Mouse (Mus musculus): ENCODE measurements around the gene Higd1a. TPM values are rescaled to one million over a fixed set of nuclear protein-coding genes. Genes with fewer than 3 reads are reported as not detected.

Higd1a gene
- 10 to 100 TPM; 28.5 to 29.6 TPM for total RNA-seq (2023)

DNA sequence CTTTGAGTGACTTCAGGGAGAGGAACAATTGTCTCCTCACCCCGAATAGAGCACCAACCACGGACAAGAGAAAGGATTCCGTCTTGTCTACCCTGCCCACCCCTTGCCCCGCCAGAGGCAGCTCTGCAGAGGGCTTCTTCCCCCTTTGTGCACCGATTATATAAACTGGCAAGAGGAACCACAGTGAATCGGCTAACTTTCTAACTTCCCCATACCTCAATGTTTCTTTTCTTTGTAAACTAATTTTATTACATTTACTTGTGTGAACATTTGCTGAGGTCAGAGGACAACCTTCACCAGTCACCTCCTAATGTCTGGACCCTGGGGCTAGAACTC, at the start of gene Higd1a:
TSS of gene Higd1a (minus strand) at position 210 of the 336 bp plus-strand sequence.

DNA sequence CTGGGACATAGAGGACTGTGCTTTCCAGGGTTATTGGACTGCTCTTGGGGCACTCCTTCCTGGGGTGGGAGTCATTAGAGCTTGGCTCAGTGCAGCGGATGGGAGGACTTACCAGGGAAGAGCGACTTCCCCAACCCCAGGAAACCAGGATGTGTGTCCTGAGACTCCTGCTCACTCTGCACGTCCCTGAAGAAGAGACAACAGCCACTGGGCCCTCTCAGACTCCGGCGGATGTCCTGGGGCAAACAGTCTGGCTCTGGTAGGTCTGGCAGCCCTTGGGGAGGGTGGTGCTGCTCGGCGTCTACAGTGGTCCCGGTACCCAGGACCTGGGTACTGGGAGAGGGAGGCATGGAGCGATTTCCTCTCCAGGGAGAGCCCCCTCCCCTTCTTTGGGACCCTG, 40.1 kb upstream of the Higd1a start, which contains the start of gene Ackr2:
TSS of gene Ackr2 (plus strand) at position 111 of the 400 bp plus-strand sequence.

DNA sequence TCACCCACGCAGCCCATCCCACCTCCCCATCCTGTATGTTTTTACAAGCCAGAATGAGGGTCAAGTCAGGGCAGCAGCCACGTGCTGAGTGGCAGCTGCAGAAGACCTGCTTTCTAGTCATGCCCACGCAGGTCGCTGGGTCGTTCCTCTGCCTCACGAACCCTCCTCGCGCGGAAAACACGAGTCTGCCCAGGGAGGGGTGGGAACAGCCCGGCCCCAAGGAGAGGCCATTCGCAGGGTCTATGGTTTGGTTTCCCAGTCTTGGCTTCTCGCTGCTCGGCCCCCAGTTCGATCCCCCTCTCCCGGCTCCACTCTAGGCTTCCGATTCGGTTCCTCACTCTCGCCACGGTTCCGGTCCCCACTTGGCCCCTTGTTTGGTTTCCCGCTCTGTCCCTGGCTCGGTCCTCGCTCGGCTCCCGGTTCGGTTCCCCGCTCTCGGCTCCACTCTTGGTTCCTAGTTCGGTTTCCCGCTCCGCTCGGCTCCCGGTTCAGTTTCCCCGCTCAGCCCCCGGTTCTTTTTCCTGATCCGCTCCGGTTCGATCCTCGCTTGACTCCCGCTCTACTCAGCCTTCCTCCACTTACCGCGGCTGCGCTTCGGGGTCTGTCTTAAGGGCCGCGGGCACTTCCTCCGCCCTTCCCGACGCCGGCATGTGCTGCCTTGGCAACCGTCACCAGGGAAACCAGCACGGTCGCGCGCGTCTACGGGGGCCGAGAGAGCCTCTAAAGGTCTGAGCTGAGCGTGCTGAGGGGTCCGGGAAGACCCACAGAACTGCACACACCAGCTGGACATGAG, 19.1 kb downstream of the Higd1a start, which contains the start of gene Ccdc13:
TSS of gene Ccdc13 (minus strand) at position 633 of the 793 bp plus-strand sequence.

Other genes starting within 250 kb of the Higd1a start
- gene Lyzl4, start 216.3 kb downstream of the Higd1a start, total RNA-seq (2023), result not detected
- gene Vipr1, start 215.6 kb downstream of the Higd1a start, total RNA-seq (2023), result 1 to 10 TPM in 1 of 2 experiments, under 1 TPM in 1; 0.42 to 1.7 TPM
- gene Sec22c, start 152.9 kb downstream of the Higd1a start, total RNA-seq (2023), result 10 to 100 TPM; 27.3 to 30.4 TPM
- 10 to 100 TPM; 21.7 to 27.0 TPM for gene Ss18l2, start 148.0 kb downstream of the Higd1a start, total RNA-seq (2023)
- 100 to 1,000 TPM; 140 to 158 TPM for gene Nktr, start 139.2 kb downstream of the Higd1a start, total RNA-seq (2023)
- under 1 TPM; 0.15 to 0.40 TPM for gene Zfp651, start 99.0 kb downstream of the Higd1a start, total RNA-seq (2023)
- gene Klhl40, start 80.8 kb downstream of the Higd1a start, total RNA-seq (2023), result not detected
- gene Hhatl, start 65.9 kb downstream of the Higd1a start, total RNA-seq (2023), result not detected
- gene Ccdc13, start 18.9 kb downstream of the Higd1a start, total RNA-seq (2023), result not detected
- not detected for gene Ackr2, start 40.0 kb upstream of the Higd1a start, total RNA-seq (2023)
- gene Cyp8b1, start 57.9 kb upstream of the Higd1a start, total RNA-seq (2023), result not detected
- not detected for gene Fam198a, start 92.6 kb upstream of the Higd1a start, total RNA-seq (2023)
- gene Pomgnt2, start 138.7 kb upstream of the Higd1a start, total RNA-seq (2023), result under 1 TPM; 0.94 to 0.95 TPM